Mouse (Mus musculus): ENCODE data around the gene Hdac8. TPM values are rescaled to one million over a fixed set of nuclear protein-coding genes. Genes with fewer than 3 reads are reported as not detected.

Gene Hdac8
- polyA plus RNA-seq (2011; ENCODE audit: insufficient read depth, insufficient read length, low read depth, missing spikeins) = 18.5 and 19.8 TPM in 2 replicates

- Histone ChIP-seq H3K9ac (ENCODE audit: low read depth, poor library complexity, severe bottlenecking) (peak within 1 kb of the TSS; percentile 78), H3K27me3 (ENCODE audit: control insufficient read depth, insufficient read depth, low read length, poor library complexity, severe bottlenecking) (no peaks in the 10 kb centered on the region), H3K4me3 (ENCODE audit: low read depth, low read length) (peak within 1 kb of the TSS; percentile 76), H3K27ac (ENCODE audit: insufficient read depth, low read length) (no peak within 1 kb of the TSS), H3K9me3 (replicated peaks; ENCODE audit: control insufficient read depth, insufficient read depth, low read length, poor library complexity, severe bottlenecking) (no peaks in the 10 kb centered on the region), H3K36me3 (ENCODE audit: control insufficient read depth, insufficient read depth, low read length, poor library complexity, severe bottlenecking) (no peaks in the 10 kb centered on the region), H3K4me1 (ENCODE audit: control insufficient read depth, insufficient read depth, low read length) (no peaks in the 10 kb centered on the region)
- TF ChIP-seq EP300 (IDR thresholded peaks at IDR 0.05; ENCODE audit: insufficient read depth, low read depth, low read length) (no peak), CTCF (IDR thresholded peaks at IDR 0.05; ENCODE audit: low read depth, low read length) (no peak), POLR2A (IDR thresholded peaks at IDR 0.05; ENCODE audit: insufficient read depth, low read length) (no peak)
Observed at GRCm38 (mm10) chrX:102504644-102505481, at the start of gene Hdac8. Hdac8 (minus strand) TSS chrX:102505359.

DNA sequence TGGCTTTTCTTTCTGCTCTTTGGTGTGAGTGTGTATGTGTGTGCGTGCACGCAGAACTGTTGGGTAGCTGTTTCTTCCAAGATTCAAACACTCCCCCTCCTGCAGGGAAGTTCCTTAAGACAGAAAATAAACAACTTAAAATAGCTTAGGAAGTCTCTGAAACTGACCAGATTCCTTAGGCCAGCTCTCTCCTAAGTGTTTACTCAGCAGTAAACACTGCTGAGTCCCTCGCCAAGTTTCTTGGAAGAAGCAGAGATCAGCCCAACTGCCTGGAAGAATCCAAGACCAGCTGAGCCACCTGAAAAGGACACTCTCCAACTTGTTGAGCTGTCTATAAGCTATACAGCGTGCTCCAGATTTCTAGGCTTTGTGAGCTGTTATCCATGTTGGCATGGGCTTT is 4.0 kb upstream of the Hdac8 start:
- H3K9me3 ChIP-seq (replicated peaks; ENCODE audit: control insufficient read depth, insufficient read depth, low read length, poor library complexity, severe bottlenecking) = no peaks in the 10 kb centered on the region
- no peak overlapping the region for H3K27ac ChIP-seq (ENCODE audit: insufficient read depth, low read length)
- TF ChIP-seq EP300 (IDR thresholded peaks at IDR 0.05; ENCODE audit: insufficient read depth, low read depth, low read length) = no peak
- no peak for TF ChIP-seq POLR2A (IDR thresholded peaks at IDR 0.05; ENCODE audit: insufficient read depth, low read length)
- TF ChIP-seq CTCF (IDR thresholded peaks at IDR 0.05; ENCODE audit: low read depth, low read length) = no peak
- H3K4me1 ChIP-seq (ENCODE audit: control insufficient read depth, insufficient read depth, low read length) = no peaks in the 10 kb centered on the region
- H3K9ac ChIP-seq (ENCODE audit: low read depth, poor library complexity, severe bottlenecking) = no peak overlapping the region
- H3K36me3 ChIP-seq (ENCODE audit: control insufficient read depth, insufficient read depth, low read length, poor library complexity, severe bottlenecking) = no peaks in the 10 kb centered on the region
- H3K27me3 ChIP-seq (ENCODE audit: control insufficient read depth, insufficient read depth, low read length, poor library complexity, severe bottlenecking) = no peaks in the 10 kb centered on the region
- no peak overlapping the region for H3K4me3 ChIP-seq (ENCODE audit: low read depth, low read length)

GRCm38 (mm10) chrX:102504179-102504578 is 980 bp downstream of the Hdac8 start:
- no peaks in the 10 kb centered on the region for H3K36me3 ChIP-seq (ENCODE audit: control insufficient read depth, insufficient read depth, low read length, poor library complexity, severe bottlenecking)
- no peak overlapping the region for H3K27ac ChIP-seq (ENCODE audit: insufficient read depth, low read length)
- H3K9ac ChIP-seq (ENCODE audit: low read depth, poor library complexity, severe bottlenecking) = peak overlapping the region; percentile 78
- no peaks in the 10 kb centered on the region for H3K9me3 ChIP-seq (replicated peaks; ENCODE audit: control insufficient read depth, insufficient read depth, low read length, poor library complexity, severe bottlenecking)
- no peaks in the 10 kb centered on the region for H3K27me3 ChIP-seq (ENCODE audit: control insufficient read depth, insufficient read depth, low read length, poor library complexity, severe bottlenecking)
- H3K4me1 ChIP-seq (ENCODE audit: control insufficient read depth, insufficient read depth, low read length) = no peaks in the 10 kb centered on the region
- peak overlapping the region; percentile 76 for H3K4me3 ChIP-seq (ENCODE audit: low read depth, low read length)
- no peak for TF ChIP-seq CTCF (IDR thresholded peaks at IDR 0.05; ENCODE audit: low read depth, low read length)
- no peak for TF ChIP-seq EP300 (IDR thresholded peaks at IDR 0.05; ENCODE audit: insufficient read depth, low read depth, low read length)
- no peak for TF ChIP-seq POLR2A (IDR thresholded peaks at IDR 0.05; ENCODE audit: insufficient read depth, low read length)

- Histone ChIP-seq H3K4me3 (ENCODE audit: low read depth, low read length) (no peak overlapping the region), H3K4me1 (ENCODE audit: control insufficient read depth, insufficient read depth, low read length) (no peaks in the 10 kb centered on the region), H3K9ac (ENCODE audit: low read depth, poor library complexity, severe bottlenecking) (no peak overlapping the region), H3K36me3 (ENCODE audit: control insufficient read depth, insufficient read depth, low read length, poor library complexity, severe bottlenecking) (no peaks in the 10 kb centered on the region), H3K27me3 (ENCODE audit: control insufficient read depth, insufficient read depth, low read length, poor library complexity, severe bottlenecking) (no peaks in the 10 kb centered on the region), H3K27ac (ENCODE audit: insufficient read depth, low read length) (no peak overlapping the region), H3K9me3 (replicated peaks; ENCODE audit: control insufficient read depth, insufficient read depth, low read length, poor library complexity, severe bottlenecking) (no peaks in the 10 kb centered on the region)
- no peak for TF ChIP-seq CTCF (IDR thresholded peaks at IDR 0.05; ENCODE audit: low read depth, low read length)
- TF ChIP-seq EP300 (IDR thresholded peaks at IDR 0.05; ENCODE audit: insufficient read depth, low read depth, low read length) = no peak
- no peak for TF ChIP-seq POLR2A (IDR thresholded peaks at IDR 0.05; ENCODE audit: insufficient read depth, low read length)
Observed at GRCm38 (mm10) chrX:102493992-102494730, 11.0 kb downstream of the Hdac8 start.

DNA sequence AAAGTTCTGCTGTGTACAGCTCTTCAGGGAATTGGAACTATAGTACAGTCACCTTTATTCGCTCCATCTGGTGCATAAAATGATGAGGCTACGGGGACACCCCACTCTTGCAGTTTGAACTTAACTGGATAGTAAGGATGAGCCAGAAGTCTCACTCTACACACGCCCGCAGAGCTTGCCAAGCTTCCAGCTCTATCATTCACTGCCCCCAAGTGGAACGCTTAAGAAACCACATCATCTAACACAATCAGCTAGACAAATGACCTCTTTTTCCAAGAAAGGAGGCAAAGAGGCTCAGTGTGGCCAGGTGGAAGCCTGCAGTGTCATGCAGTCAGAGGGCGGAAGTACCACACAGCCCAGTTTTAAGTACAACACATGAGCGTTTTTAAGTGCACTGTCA is 19.6 kb downstream of the Hdac8 start:
- H3K9me3 ChIP-seq (replicated peaks; ENCODE audit: control insufficient read depth, insufficient read depth, low read length, poor library complexity, severe bottlenecking) = no peaks in the 10 kb centered on the region
- no peaks in the 10 kb centered on the region for H3K36me3 ChIP-seq (ENCODE audit: control insufficient read depth, insufficient read depth, low read length, poor library complexity, severe bottlenecking)
- H3K27me3 ChIP-seq (ENCODE audit: control insufficient read depth, insufficient read depth, low read length, poor library complexity, severe bottlenecking) = no peaks in the 10 kb centered on the region
- no peaks in the 10 kb centered on the region for H3K4me1 ChIP-seq (ENCODE audit: control insufficient read depth, insufficient read depth, low read length)
- no peak overlapping the region for H3K9ac ChIP-seq (ENCODE audit: low read depth, poor library complexity, severe bottlenecking)
- H3K4me3 ChIP-seq (ENCODE audit: low read depth, low read length) = no peak overlapping the region
- TF ChIP-seq POLR2A (IDR thresholded peaks at IDR 0.05; ENCODE audit: insufficient read depth, low read length) (no peak), CTCF (IDR thresholded peaks at IDR 0.05; ENCODE audit: low read depth, low read length) (no peak), EP300 (IDR thresholded peaks at IDR 0.05; ENCODE audit: insufficient read depth, low read depth, low read length) (no peak)
- no peak overlapping the region for H3K27ac ChIP-seq (ENCODE audit: insufficient read depth, low read length)
